Mouse (Mus musculus): ENCODE results near the gene Atp7b. TPM values are rescaled to one million over a fixed set of nuclear protein-coding genes. Genes with fewer than 3 reads are reported as not detected.

Gene Atp7b
- total and polyA plus RNA-seq, 2 experiments from 2014 or later, result 1.2 to 3.6 TPM

DNA sequence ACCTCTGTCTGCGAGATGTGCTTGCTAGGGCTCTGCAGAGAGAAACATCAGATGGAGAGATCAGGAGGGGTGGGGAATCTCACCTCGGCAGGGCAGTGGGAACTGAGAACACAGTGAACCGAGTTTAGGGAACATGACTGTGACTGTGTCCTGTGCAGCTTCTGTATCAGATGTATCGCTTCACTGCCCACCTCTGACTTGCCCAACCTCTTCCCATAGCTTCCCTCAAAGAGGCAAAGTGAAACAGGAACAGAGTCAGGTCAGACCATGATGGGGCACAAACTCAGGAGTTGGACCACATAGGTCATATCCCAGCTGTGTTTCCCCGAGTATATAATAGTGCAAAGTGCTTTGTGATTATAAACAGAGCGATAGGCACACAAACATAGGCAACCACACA lies 53.7 kb downstream of the Atp7b start:
- Histone ChIP-seq H3K4me2 (ENCODE audit: low read depth) (no peak overlapping the region), H3K36me3 (ENCODE audit: insufficient read depth) (no peaks in the 10 kb centered on the region), H3K27ac (ENCODE audit: low read depth, low read length) (no peak overlapping the region), H3K9me3 (ENCODE audit: low read length) (no peaks in the 10 kb centered on the region), H3K4me1 (ENCODE audit: insufficient read depth) (no peaks in the 10 kb centered on the region), H3K4me3 (ENCODE audit: low read depth, low read length) (no peak overlapping the region), H3K9ac (no peak overlapping the region), H3K27me3 (ENCODE audit: insufficient read depth, low read length) (no peaks in the 10 kb centered on the region)
- WGBS, result 79% methylated on average over 6 of the region's 6 CpGs
- DNase-seq (no peak), ATAC-seq (no peak)
- TF ChIP-seq CTCF (IDR thresholded peaks at IDR 0.05; ENCODE audit: low read depth), result no peak

DNA sequence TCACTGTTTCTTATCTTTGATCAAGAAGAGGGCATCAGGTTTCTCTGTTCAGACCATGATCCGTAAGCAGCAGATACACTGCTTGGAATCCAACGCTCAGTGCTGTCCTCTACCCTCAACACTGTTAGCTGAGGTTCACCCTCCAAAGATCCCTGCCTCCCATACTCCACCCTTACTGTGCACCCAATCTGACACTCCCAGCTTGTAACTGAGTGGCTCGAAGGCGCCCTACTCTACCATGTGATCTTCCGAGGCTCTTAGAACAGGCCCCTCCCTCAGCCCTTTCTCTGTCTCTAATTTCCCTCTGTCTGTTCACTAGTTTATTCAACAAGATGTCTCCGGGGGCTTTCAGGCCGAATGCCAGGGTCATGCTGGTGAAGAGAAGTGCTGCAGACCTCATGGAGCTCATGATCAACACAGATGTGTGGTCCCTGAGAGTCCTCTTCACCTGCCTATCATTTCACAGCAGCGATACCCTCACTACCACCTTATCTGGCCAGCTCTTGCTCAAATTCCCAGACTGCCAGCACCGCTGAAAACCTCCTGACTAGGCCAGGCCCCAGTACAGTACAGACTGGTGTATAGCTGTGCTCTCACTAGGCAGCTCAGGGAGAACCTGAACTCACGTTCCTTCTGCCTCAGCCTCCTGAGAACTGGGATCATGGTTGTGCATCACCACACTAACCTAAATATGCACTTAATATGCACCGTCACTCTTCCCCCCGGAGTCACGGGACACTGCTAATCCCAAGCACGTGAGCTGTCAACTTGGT lies 55.2 kb downstream of the Atp7b start:
- no peak overlapping the region for H3K9ac ChIP-seq
- DNase-seq, result no peak
- TF ChIP-seq CTCF (IDR thresholded peaks at IDR 0.05; ENCODE audit: low read depth), result no peak
- no peak overlapping the region for H3K4me2 ChIP-seq (ENCODE audit: low read depth)
- no peaks in the 10 kb centered on the region for H3K36me3 ChIP-seq (ENCODE audit: insufficient read depth)
- no peak overlapping the region for H3K4me3 ChIP-seq (ENCODE audit: low read depth, low read length)
- no peak overlapping the region for H3K27ac ChIP-seq (ENCODE audit: low read depth, low read length)
- no peaks in the 10 kb centered on the region for H3K9me3 ChIP-seq (ENCODE audit: low read length)
- no peak for ATAC-seq
- no peaks in the 10 kb centered on the region for H3K4me1 ChIP-seq (ENCODE audit: insufficient read depth)
- 83% methylated on average over 14 of the region's 14 CpGs for WGBS
- H3K27me3 ChIP-seq (ENCODE audit: insufficient read depth, low read length), result no peaks in the 10 kb centered on the region

- 58% methylated on average over 3 of the region's 3 CpGs for WGBS
- DNase-seq (no peak), ATAC-seq (no peak)
- H3K4me2 ChIP-seq (ENCODE audit: low read depth), result no peak overlapping the region
- H3K9me3 ChIP-seq (ENCODE audit: low read length), result no peaks in the 10 kb centered on the region
- H3K27me3 ChIP-seq (ENCODE audit: insufficient read depth, low read length), result no peaks in the 10 kb centered on the region
- no peak overlapping the region for H3K27ac ChIP-seq (ENCODE audit: low read depth, low read length)
- no peaks in the 10 kb centered on the region; the same call in 1 of the 2 replicates for H3K36me3 ChIP-seq (ENCODE audit: insufficient read depth)
- no peak for TF ChIP-seq CTCF (IDR thresholded peaks at IDR 0.05; ENCODE audit: low read depth)
- H3K4me3 ChIP-seq (ENCODE audit: low read depth, low read length), result no peak overlapping the region
- no peaks in the 10 kb centered on the region for H3K4me1 ChIP-seq (ENCODE audit: insufficient read depth)
- no peak overlapping the region for H3K9ac ChIP-seq
These were observed 64.9 kb downstream of the Atp7b start for GRCm38 (mm10) chr8:21995181-21995580.

GRCm38 (mm10) chr8:21992184-21992583 lies 67.9 kb downstream of the Atp7b start:
- Histone ChIP-seq H3K9ac (no peak overlapping the region), H3K4me1 (ENCODE audit: insufficient read depth) (no peaks in the 10 kb centered on the region), H3K27ac (ENCODE audit: low read depth, low read length) (no peak overlapping the region), H3K4me2 (ENCODE audit: low read depth) (no peak overlapping the region), H3K4me3 (ENCODE audit: low read depth, low read length) (no peak overlapping the region), H3K9me3 (ENCODE audit: low read length) (no peaks in the 10 kb centered on the region), H3K36me3 (ENCODE audit: insufficient read depth) (no peaks in the 10 kb centered on the region; the same call in 1 of the 2 replicates), H3K27me3 (ENCODE audit: insufficient read depth, low read length) (no peaks in the 10 kb centered on the region)
- DNase-seq, result peak; percentile 59
- peak; percentile 96 for ATAC-seq
- TF ChIP-seq CTCF (IDR thresholded peaks at IDR 0.05; ENCODE audit: low read depth), result peak; percentile 82
- 21% methylated on average over 6 of the region's 6 CpGs for WGBS

GRCm38 (mm10) chr8:21981664-21982337 lies 78.3 kb downstream of the Atp7b start:
- no peaks in the 10 kb centered on the region for H3K4me1 ChIP-seq (ENCODE audit: insufficient read depth)
- WGBS, result 59% methylated on average over 8 of the region's 8 CpGs

GRCm38 (mm10) chr8:21978193-21978592 lies 81.9 kb downstream of the Atp7b start:
- no peaks in the 10 kb centered on the region for H3K9me3 ChIP-seq (ENCODE audit: low read length)
- H3K9ac ChIP-seq, result no peak overlapping the region
- TF ChIP-seq CTCF (IDR thresholded peaks at IDR 0.05; ENCODE audit: low read depth), result no peak
- ATAC-seq (peak; percentile 61), DNase-seq (peak; percentile 16)
- WGBS, result 28% methylated on average over 4 of the region's 4 CpGs
- no peaks in the 10 kb centered on the region for H3K4me1 ChIP-seq (ENCODE audit: insufficient read depth)
- no peak overlapping the region for H3K4me2 ChIP-seq (ENCODE audit: low read depth)
- no peak overlapping the region for H3K4me3 ChIP-seq (ENCODE audit: low read depth, low read length)
- no peaks in the 10 kb centered on the region for H3K27me3 ChIP-seq (ENCODE audit: insufficient read depth, low read length)
- H3K36me3 ChIP-seq (ENCODE audit: insufficient read depth), result no peaks in the 10 kb centered on the region
- no peak overlapping the region for H3K27ac ChIP-seq (ENCODE audit: low read depth, low read length)

More at GRCm38 (mm10) chr8:21981664-21982337, 78.3 kb downstream of the Atp7b start:
- DNase-seq (peak; percentile 31), ATAC-seq (peak; percentile 47)
- no peak overlapping the region for H3K4me3 ChIP-seq (ENCODE audit: low read depth, low read length)
- H3K4me2 ChIP-seq (ENCODE audit: low read depth), result no peak overlapping the region
- no peak overlapping the region for H3K27ac ChIP-seq (ENCODE audit: low read depth, low read length)
- TF ChIP-seq CTCF (IDR thresholded peaks at IDR 0.05; ENCODE audit: low read depth), result peak; percentile 51
- no peaks in the 10 kb centered on the region for H3K27me3 ChIP-seq (ENCODE audit: insufficient read depth, low read length)
- no peaks in the 10 kb centered on the region for H3K36me3 ChIP-seq (ENCODE audit: insufficient read depth)
- H3K9ac ChIP-seq, result no peak overlapping the region
- no peaks in the 10 kb centered on the region for H3K9me3 ChIP-seq (ENCODE audit: low read length)

DNA sequence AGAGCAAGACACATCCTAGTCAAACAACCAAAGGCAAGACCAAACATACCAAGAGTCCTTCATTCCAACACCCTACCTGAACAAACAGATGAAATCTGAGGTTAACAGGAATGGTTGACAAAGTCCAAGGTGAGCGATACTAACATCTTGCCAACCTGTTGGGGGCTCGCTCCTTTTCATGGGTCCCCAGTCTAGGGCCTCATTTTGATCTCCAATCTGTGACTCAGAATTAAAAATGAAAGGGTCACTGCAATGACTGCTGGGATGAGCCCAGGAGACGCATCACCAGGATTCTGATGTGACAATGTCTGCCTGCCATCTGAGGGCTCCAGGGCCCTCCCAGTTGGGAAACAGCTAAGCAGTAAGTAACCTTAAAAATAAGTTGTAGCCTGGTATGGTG lies 90.6 kb downstream of the Atp7b start, which contains the start of gene Ccdc70:
Gene Ccdc70, plus strand, starts transcription at position 301 of the 400 bp plus-strand sequence.
- Histone ChIP-seq H3K9me3 (ENCODE audit: low read length) (no peaks in the 10 kb centered on the region), H3K4me2 (ENCODE audit: low read depth) (no peak within 1 kb of the TSS), H3K27me3 (ENCODE audit: insufficient read depth, low read length) (no peaks in the 10 kb centered on the region), H3K4me3 (ENCODE audit: low read depth, low read length) (no peak within 1 kb of the TSS), H3K9ac (no peak within 1 kb of the TSS), H3K36me3 (ENCODE audit: insufficient read depth) (no peaks in the 10 kb centered on the region), H3K27ac (ENCODE audit: low read depth, low read length) (no peak within 1 kb of the TSS), H3K4me1 (ENCODE audit: insufficient read depth) (no peaks in the 10 kb centered on the region)
- DNase-seq (no peak), ATAC-seq (no peak)
- 92% methylated on average over 3 of the region's 3 CpGs for WGBS
- no peak for TF ChIP-seq CTCF (IDR thresholded peaks at IDR 0.05; ENCODE audit: low read depth)

Data from forebrain, postnatal 0 days (tissue).